Mouse (Mus musculus) gastrocnemius, postnatal 4 days (tissue): ENCODE data around the gene Gypa. TPM values are rescaled to one million over a fixed set of nuclear protein-coding genes. Genes with fewer than 3 reads are reported as not detected.

ENCODE experiments used
- DNase-seq, 2 experiments: peaks; one replicate each; pipeline ENCODE4 v3.0.0; 2021 to 2022; ENCODE audit warnings: low spot score in 2 of 2, mixed read lengths in 2 of 2
- total RNA-seq, 2 experiments: library from RNA; stranded (reverse); gene quantifications; 2 replicates each; pipeline ENCODE4 v1.2.3; 2021

The Gypa gene
- total RNA-seq, 2 experiments from 2014 or later, result 0.76 to 0.83 TPM

DNA sequence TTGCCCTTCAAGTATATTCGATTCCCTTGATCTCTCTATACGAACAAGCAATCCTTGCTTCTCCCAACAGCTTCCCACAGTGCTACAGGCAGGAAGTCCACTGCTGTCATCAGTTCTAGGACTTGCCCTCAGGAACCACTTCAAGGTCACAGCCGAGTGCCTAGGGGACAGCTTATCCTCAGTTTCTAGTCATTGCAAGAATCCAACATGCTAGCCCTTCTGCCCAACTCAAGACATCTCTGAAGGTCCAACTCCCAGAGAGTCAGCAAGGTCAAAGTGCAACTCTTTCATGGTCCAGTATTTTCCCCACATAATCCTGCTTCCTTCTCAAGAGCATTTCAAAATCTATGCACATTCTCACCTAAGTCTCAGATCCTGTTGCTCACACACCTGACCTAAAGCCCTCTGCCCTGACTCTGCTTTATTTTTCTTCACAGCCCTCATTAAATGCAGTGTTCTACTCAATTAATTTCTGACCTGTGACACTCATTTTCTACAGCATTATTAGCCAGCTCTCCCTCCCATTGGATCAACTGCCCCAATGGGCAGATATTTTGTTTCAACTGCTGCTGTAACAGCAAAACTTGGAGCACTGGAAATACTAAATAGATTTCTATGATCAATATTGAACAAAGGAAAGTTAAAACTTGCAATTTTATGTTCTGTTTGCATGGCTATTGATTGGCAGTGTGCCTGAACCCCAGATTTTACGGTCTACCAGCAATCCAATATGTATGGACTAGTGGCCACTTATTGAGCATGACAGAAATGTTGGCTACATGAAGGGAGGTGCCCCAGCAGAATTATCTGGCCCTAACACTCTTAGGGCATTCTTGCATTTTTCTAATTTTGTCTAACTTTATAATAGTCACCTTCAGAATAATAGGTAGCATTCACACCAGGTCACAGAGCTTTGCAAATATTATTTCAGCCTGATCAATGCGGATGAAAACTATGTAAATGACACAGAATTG is 33.1 kb downstream of the Gypa start:
- DNase-seq, result no peak

DNA sequence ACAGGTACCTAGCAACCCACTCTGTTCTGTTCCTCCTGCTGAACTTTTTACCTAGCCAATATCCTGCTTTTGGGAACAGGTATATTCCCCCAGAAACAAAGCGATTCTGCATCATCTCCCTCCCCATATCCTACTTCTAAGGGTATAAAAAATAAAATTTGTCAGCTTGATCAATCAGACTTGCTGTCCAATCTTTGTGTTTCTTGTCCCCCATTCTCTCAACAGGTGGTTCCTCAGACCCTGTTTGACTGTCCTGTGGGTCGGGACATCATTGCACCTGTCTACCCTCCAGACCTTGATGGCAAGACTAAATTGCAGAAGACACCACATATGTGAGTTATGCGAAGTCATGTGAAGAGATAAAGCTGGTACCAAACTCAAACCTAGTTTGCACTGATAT is 48.3 kb downstream of the Gypa start:
- no peak for DNase-seq

- DNase-seq, result no peak
Observed at GRCm38 (mm10) chr8:80550436-80550835, 56.9 kb downstream of the Gypa start.

GRCm38 (mm10) chr8:80551303-80551702 is 57.7 kb downstream of the Gypa start:
- DNase-seq, result no peak

GRCm38 (mm10) chr8:80554991-80555390 is 61.4 kb downstream of the Gypa start:
- DNase-seq, result no peak

Other genes with a start within 250 kb of the Gypa start
- gene Frem3, start 117.3 kb downstream of the Gypa start, total RNA-seq, result not detected
- 10 to 100 TPM; 43.1 to 49.3 TPM for gene Smarca5, start 245.7 kb downstream of the Gypa start, total RNA-seq